Mouse (Mus musculus) brown adipose tissue, adult 24 weeks (tissue): Measurements from ENCODE around the gene Snx12. TPM values are rescaled to one million over a fixed set of nuclear protein-coding genes. Genes with fewer than 3 reads are reported as not detected.
A peak's percentile ranks its signal among the peaks of the same experiment; 100 is the strongest.
"Not testable (repeated sequence)": the region's sequence is repeated elsewhere in the genome, so short reads cannot be mapped to it uniquely, and the experiment has no call there.

ENCODE experiments used
- H3K27ac ChIP-seq: fragments of 200-500 bp; replicated peaks from 2 replicates; pipeline ENCODE4 v1.5.1; 2012; ENCODE audit warnings: low read depth, mild to moderate bottlenecking, low read length
- H3K4me1 ChIP-seq: fragments of 200-500 bp; 2 replicates; pipeline ENCODE4 v1.6.1; 2012; ENCODE audit warnings: low read length, mixed read lengths; ENCODE audit not compliant: control insufficient read depth, insufficient read depth, insufficient read length
- H3K4me3 ChIP-seq: fragments of 200-500 bp; 2 replicates; pipeline ENCODE4 v1.5.1; 2012; ENCODE audit warnings: low read depth, mild to moderate bottlenecking, low read length, moderate library complexity; ENCODE audit not compliant: insufficient read depth
- polyA plus RNA-seq: library from polyadenylated mRNA; stranded (reverse); fragments of >200 nt; gene quantifications from 2 replicates; pipeline ENCODE4 v1.2.4, GENCODE M21; 2012; ENCODE audit not compliant: missing spikeins, insufficient read depth, insufficient read length

Snx12 gene
- polyA plus RNA-seq, 1 experiment: 36.5 TPM

GRCm38 (mm10) chrX:101173388-101173787 is 49.0 kb downstream of the Snx12 start:
- H3K27ac ChIP-seq: no peak overlapping the region

DNA sequence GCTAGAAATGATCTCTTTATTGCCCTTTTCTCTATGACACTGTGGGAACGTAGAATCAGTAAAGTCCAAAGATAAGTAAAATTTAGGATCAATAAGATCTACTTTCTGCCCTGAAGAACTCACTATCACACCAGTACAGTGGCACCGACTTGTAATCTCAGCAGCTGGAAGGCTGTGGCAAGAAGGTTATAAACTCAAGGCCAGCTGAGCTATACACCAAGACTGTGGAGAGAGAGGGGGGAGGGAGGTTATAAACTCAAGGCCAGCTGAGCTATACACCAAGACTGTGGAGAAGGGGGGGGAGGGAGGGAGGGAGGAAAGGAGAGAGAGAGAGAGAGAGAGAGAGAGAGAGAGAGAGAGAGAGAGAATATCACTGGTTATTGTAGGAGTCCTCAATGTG is 53.9 kb downstream of the Snx12 start:
- Histone ChIP-seq H3K27ac (no peak overlapping the region), H3K4me1 (no peaks in the 10 kb centered on the region), H3K4me3 (no peak overlapping the region)

More at GRCm38 (mm10) chrX:101173388-101173787, 49.0 kb downstream of the Snx12 start:
- Histone ChIP-seq H3K4me1 (no peaks in the 10 kb centered on the region), H3K4me3 (no peak overlapping the region)

DNA sequence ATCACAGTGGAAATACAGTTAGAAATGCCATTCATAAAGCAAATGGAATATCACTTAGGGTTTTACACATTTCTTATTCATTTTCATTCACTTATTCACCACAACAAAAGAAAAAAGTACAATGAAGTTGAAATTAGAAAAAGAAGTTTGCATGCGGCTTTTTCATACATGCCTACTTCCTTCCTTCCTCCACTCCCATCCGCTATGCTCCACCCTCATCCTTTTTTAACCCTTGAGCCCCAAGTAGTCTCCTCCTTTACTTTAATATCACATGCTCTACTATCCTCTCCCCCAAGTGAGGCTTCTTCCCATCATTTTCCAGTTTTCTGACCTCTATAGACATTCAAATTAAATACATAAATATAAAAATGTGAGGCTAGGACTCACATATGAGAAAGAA is 58.6 kb downstream of the Snx12 start:
- Histone ChIP-seq H3K4me1 (no peaks in the 10 kb centered on the region), H3K4me3 (no peak overlapping the region), H3K27ac (no peak overlapping the region)

GRCm38 (mm10) chrX:101163278-101163677 is 59.1 kb downstream of the Snx12 start:
- no peaks in the 10 kb centered on the region for H3K4me1 ChIP-seq
- no peak overlapping the region for H3K4me3 ChIP-seq
- H3K27ac ChIP-seq: no peak overlapping the region

- Histone ChIP-seq H3K27ac (no peak overlapping the region), H3K4me1 (no peaks in the 10 kb centered on the region), H3K4me3 (no peak overlapping the region)
These were observed 59.8 kb downstream of the Snx12 start for GRCm38 (mm10) chrX:101162532-101162931.

GRCm38 (mm10) chrX:101157488-101157887 is 64.9 kb downstream of the Snx12 start:
- Histone ChIP-seq H3K4me3 (no peak overlapping the region), H3K27ac (peak overlapping the region; percentile 56), H3K4me1 (no peaks in the 10 kb centered on the region)

DNA sequence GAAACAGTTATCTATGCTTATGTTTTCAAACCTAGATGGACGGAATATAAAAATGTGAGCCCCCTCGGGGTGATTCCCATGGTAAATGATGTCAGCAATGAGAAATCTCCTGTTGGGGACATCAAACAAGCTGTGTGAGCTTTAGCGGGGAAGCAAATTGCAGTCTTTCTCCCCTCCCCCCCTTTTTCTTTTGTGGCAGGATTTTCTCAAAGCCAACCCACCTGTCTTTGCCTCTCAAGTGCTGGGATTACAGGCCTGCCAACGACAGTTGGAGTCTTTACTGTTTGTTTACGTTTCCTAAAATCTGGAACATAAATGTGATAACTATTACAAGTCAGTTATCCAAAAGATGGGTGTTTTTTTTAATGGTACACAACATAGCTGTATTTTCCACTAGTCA is 66.0 kb downstream of the Snx12 start:
- Histone ChIP-seq H3K27ac (no peak overlapping the region), H3K4me1 (no peaks in the 10 kb centered on the region), H3K4me3 (no peak overlapping the region)

DNA sequence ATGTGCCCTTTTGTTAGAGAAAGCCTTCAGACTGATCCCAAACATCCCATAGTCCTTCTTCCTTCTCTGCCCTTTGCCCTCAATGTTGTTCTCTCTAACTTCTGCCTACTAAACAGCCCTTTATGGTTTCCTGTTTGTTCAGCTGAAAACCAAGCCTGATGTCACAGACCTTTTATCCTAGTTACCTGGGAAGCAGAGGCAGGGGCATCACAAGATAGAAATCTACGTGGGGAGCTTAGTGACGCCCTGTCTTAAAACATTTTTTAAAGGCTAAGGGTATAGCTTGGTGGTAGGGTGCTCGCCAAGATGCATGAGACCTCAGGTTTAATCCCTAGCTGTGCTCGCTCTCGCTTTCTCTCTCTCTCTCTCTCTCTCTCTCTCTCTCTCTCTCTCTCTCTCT is 74.9 kb downstream of the Snx12 start:
- no peaks in the 10 kb centered on the region for H3K4me1 ChIP-seq
- no peak overlapping the region for H3K4me3 ChIP-seq
- no peak overlapping the region for H3K27ac ChIP-seq

DNA sequence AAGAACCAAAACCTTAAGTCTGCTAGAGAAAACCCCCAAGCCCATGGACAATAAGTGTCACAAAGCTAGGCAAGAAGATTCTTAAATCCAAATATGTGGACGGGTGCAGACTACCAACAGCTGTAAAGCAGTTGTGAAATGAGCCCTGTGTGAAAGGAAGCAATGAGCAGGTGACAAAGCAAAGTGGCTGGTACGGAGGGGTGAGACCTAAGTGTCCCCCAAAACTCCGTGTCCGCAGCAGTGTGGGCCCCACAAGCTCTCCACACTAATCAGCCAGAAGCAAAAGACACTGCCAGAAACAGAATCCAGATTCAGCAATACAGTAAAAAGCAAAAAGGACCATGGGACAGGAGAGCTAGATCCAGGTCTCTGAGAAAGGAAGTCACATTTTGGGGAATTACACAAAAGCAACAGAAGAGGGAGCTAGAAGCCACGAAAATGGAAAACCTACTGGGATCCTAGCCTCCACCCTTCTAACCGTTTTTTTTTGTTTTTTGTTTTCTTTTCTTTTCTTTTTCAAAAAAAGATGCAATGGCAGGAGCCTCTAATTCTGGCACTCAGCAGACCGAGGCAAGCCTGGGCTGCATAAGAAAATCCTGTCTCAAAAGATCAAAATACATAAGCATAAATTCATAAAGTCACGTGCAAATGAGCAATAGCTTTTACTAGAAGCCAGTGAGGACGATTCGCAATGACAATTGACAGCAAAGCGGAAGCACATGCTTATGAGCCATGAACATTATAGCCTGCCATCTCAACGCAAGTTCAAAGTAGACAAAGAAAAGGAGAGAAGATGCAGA is 90.2 kb downstream of the Snx12 start:
- Histone ChIP-seq H3K4me3 (peak overlapping the region; percentile 59), H3K4me1 (no peaks in the 10 kb centered on the region), H3K27ac (no peak overlapping the region; the same call in 1 of the 2 replicates)

DNA sequence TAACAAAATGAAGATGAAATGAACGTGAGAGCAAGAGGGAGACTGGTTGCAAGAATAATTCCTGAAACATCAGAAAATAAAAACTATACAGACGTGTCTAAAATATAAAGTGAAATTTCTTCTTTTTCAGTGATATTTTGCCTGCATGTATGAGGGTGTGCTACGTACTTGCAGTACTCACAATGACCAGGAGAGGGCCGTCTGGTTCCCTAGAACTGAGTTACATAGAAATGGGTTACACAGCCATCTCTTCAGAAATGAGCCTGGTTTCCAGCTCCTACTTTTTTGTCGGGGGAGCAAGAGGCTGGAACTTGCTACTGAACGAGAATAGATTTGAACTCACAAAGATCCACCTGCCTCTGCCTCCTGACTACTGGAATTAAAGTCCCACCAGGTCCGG is 91.4 kb downstream of the Snx12 start:
- Histone ChIP-seq H3K4me1 (peaks cover 2% of the 10 kb centered on the region; the same call in 1 of the 2 replicates), H3K4me3 (no peak overlapping the region), H3K27ac (no peak overlapping the region)

DNA sequence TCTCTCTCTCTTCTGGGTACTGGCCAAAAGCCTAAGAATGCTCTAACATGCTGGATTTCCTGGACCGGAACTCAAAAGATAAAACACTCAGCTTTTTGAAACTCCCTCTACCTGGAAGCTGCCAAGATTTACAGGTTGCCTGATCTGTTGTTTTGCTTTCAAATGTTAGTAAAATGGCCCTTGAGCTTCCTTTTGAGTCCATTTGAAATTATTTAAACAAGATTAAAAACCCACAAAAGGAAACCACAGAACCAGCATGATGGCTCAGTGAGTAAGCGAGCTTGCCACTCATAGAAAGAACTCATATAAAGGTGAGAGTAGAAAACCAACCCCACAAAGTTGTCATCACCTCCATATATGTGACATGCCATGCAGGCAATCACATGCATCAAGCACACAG is 93.8 kb downstream of the Snx12 start:
- Histone ChIP-seq H3K4me1 (peaks cover 2% of the 10 kb centered on the region; the same call in 1 of the 2 replicates), H3K27ac (no peak overlapping the region), H3K4me3 (no peak overlapping the region)

- H3K27ac ChIP-seq: no peak overlapping the region
- H3K4me3 ChIP-seq: no peak overlapping the region
- peaks cover 2% of the 10 kb centered on the region; the same call in 1 of the 2 replicates for H3K4me1 ChIP-seq
These were observed 95.4 kb downstream of the Snx12 start for GRCm38 (mm10) chrX:101126977-101127376.

- no peak overlapping the region for H3K4me3 ChIP-seq
- no peak overlapping the region for H3K27ac ChIP-seq
These were observed 95.8 kb downstream of the Snx12 start for GRCm38 (mm10) chrX:101126474-101126955.

GRCm38 (mm10) chrX:101120546-101120945 is 101.8 kb downstream of the Snx12 start:
- Histone ChIP-seq H3K4me1 (no peaks in the 10 kb centered on the region), H3K27ac (no peak overlapping the region), H3K4me3 (no peak overlapping the region)

More at GRCm38 (mm10) chrX:101126474-101126955, 95.8 kb downstream of the Snx12 start:
- peaks cover 2% of the 10 kb centered on the region; the same call in 1 of the 2 replicates for H3K4me1 ChIP-seq

DNA sequence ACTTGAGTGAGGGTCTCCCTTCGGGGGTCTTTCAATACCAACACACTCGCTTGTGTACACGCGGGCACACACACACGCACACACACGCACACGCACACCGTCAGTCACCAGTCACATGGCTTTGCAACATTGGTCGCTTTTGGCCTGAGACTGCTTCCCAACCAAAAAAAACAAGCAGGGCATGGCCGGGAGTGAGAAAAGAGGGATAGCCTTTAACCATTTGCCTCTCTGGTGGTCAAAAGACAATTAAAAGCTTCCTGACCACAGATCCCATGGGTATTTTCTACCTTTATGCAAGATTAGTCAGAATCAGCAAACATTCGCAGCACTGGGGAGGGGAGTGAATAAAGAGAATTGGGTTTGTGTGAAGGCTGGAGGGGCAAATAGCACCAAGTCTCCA is 136.4 kb downstream of the Snx12 start, which contains the start of gene Slc7a3:
Gene Slc7a3 (minus strand): TSS at position 101 of the 400 bp plus-strand sequence.
- no peaks in the 10 kb centered on the region for H3K4me1 ChIP-seq
- H3K27ac ChIP-seq: no peak within 1 kb of the TSS
- no peak within 1 kb of the TSS for H3K4me3 ChIP-seq

DNA sequence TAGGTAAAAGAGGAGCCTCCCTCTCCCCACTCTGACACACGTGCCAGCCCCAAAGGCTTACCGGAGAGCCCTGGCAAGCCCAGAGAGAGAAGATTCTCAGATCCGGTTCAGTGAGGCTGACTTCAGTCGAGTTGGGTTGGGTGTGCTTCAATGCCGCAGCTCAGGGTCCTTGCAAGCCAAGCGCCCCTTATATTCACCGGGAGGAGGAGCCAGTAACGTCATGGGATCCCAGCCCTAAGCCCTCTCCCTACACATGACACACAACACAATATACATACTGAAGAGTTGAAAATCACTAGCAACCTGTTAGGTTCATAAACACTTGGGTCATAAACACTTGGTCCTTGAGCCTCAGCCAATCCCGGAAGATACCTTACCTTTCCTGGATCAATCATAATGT is 137.2 kb downstream of the Snx12 start:
- not testable (repeated sequence) for H3K4me3 ChIP-seq, H3K27ac ChIP-seq, H3K4me1 ChIP-seq
